ENCODE assay signal across 12 mouse cellular contexts in the genomic region with DNA sequence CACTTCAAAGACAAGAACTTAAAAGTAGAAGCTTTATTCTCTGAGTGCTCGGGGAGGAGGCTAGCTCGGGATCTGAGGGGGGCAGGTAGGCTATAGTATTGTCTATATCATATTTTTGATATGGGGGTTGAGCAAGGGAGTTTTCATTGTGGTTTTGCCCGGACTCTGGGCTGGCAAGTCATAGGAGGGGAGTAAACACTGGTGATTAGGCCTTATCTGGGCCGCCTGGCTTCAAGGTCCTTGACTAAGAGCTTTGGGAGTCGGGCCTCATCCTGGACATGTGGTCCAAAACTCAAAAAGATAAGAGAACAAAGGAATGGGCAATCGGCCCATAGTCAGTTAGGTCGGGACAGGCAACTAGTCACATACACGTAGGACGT. TPM values are rescaled to one million over a fixed set of nuclear protein-coding genes. Genes with fewer than 3 reads are reported as not detected.
DNase-seq lines count a peak whose midpoint lies in the region; ATAC-seq lines count a peak whose summit lies in the region.
"Had no signal": no experiment of that assay in that cellular context is flagged by ENCODE, and none has a peak within 500 bp of the region (broad histone marks: within the 10 kb centered on the region; RNA-seq: fewer than 3 reads in every experiment).

No protein-coding gene starts in this region.

- no peak for ATAC-seq in midbrain, embryonic 16.5 days
- ATAC-seq in liver, embryonic 13.5 days (ENCODE audit: low read depth) = peak; percentile 82
- ATAC-seq: forebrain, embryonic 16.5 days had no signal

- peaks cover 18% of the 10 kb centered on the region for H3K4me1 ChIP-seq in midbrain, embryonic 10.5 days
- H3K4me1 ChIP-seq in midbrain, embryonic 16.5 days (ENCODE audit: control insufficient read depth, insufficient read depth, low read length) = no peaks in the 10 kb centered on the region
- H3K4me1 ChIP-seq in liver, embryonic 13.5 days (replicated peaks) = peaks cover 72% of the 10 kb centered on the region

- H3K27ac ChIP-seq in midbrain, embryonic 10.5 days (replicated peaks) = peak overlapping the region; percentile 19; the same call in 1 of the 2 replicates
- H3K27ac ChIP-seq in midbrain, embryonic 16.5 days (ENCODE audit: low read length) = no peak overlapping the region
- peak overlapping the region; percentile 93 for H3K27ac ChIP-seq in liver, embryonic 13.5 days
- H3K27ac ChIP-seq: lung, embryonic 15.5 days had no signal

- H3K4me2 ChIP-seq in midbrain, embryonic 16.5 days (ENCODE audit: low read length) = no peak overlapping the region
- H3K4me2 ChIP-seq in liver, embryonic 13.5 days = peak overlapping the region; percentile 43
- H3K4me2 ChIP-seq: lung, embryonic 15.5 days had no signal

- WGBS in midbrain, embryonic 10.5 days = 88% methylated on average over 9 of the region's 9 CpGs
- 87% methylated on average over 9 of the region's 9 CpGs for WGBS in midbrain, embryonic 16.5 days
- WGBS in liver, embryonic 13.5 days (ENCODE audit: insufficient replicate concordance) = 6% methylated on average over 9 of the region's 9 CpGs

- no peaks in the 10 kb centered on the region for H3K36me3 ChIP-seq in midbrain, embryonic 10.5 days
- no peaks in the 10 kb centered on the region for H3K36me3 ChIP-seq in midbrain, embryonic 16.5 days (ENCODE audit: control insufficient read depth, insufficient read depth, low read length)
- H3K36me3 ChIP-seq in liver, embryonic 13.5 days = no peaks in the 10 kb centered on the region
- H3K36me3 ChIP-seq: lung, embryonic 15.5 days had no signal

- H3K27me3 ChIP-seq in midbrain, embryonic 10.5 days (ENCODE audit: low read depth, poor library complexity, severe bottlenecking) = no peaks in the 10 kb centered on the region; the same call in 1 of the 2 replicates
- H3K27me3 ChIP-seq in midbrain, embryonic 16.5 days (ENCODE audit: control insufficient read depth, insufficient read depth, low read depth, low read length) = no peaks in the 10 kb centered on the region
- no peaks in the 10 kb centered on the region for H3K27me3 ChIP-seq in liver, embryonic 13.5 days
- H3K27me3 ChIP-seq: lung, embryonic 15.5 days had no signal

- H3K9me3 ChIP-seq in midbrain, embryonic 10.5 days (replicated peaks) = no peaks in the 10 kb centered on the region; the same call in 1 of the 2 replicates
- H3K9me3 ChIP-seq in midbrain, embryonic 16.5 days (replicated peaks; ENCODE audit: control insufficient read depth, low read length, poor library complexity, severe bottlenecking) = no peaks in the 10 kb centered on the region
- H3K9me3 ChIP-seq in liver, embryonic 13.5 days (replicated peaks) = no peaks in the 10 kb centered on the region
- H3K9me3 ChIP-seq: lung, embryonic 15.5 days had no signal

- DNase-seq in midbrain, embryonic 10.5 days (ENCODE audit: low spot score) = no peak
- DNase-seq in adrenal gland, postnatal 36 days = peak; percentile 67 to 68
- peak; percentile 78 for DNase-seq in liver, embryonic 13.5 days
- DNase-seq in testis, postnatal 14 days (ENCODE audit: low spot score) = peak; percentile 81
- DNase-seq in kidney, postnatal 4 days = no peak
- DNase-seq in layer of hippocampus, adult 18-20 months (ENCODE audit: low spot score in 2 of 2) = no peak
- DNase-seq: cerebellum, adult 11-12 months; kidney, adult 11 months had no signal

- H3K9ac ChIP-seq in midbrain, embryonic 16.5 days (ENCODE audit: low read depth, low read length) = no peak overlapping the region
- H3K9ac ChIP-seq in liver, embryonic 13.5 days = peak overlapping the region; percentile 56
- H3K9ac ChIP-seq: lung, embryonic 15.5 days had no signal

- no peak overlapping the region for H3K4me3 ChIP-seq in midbrain, embryonic 10.5 days
- no peak overlapping the region for H3K4me3 ChIP-seq in midbrain, embryonic 16.5 days (ENCODE audit: low read depth, low read length)
- H3K4me3 ChIP-seq in liver, embryonic 13.5 days (replicated peaks) = no peak overlapping the region
- H3K4me3 ChIP-seq: lung, embryonic 15.5 days had no signal

RNA-seq across cellular contexts. Expression of a gene that starts 8.1 kb away (rescaled TPM):
- polyA plus RNA-seq in midbrain, embryonic 10.5 days (2016; fragmentation: Nextera tagmentation; extraction: Ambion mirVana) = 83.4 and 120 TPM in 2 replicates
- 33.7 and 38.8 TPM in 2 replicates for polyA plus RNA-seq in midbrain, embryonic 16.5 days (2015; fragmentation: Nextera tagmentation; extraction: Ambion mirVana)
- total RNA-seq in adrenal gland, postnatal 36 days (2021) = 10 to 100 TPM; 56.2 to 67.3 TPM
- polyA plus RNA-seq in liver, embryonic 13.5 days (2015; fragmentation: Nextera tagmentation; extraction: Ambion mirVana) = 58.3 and 60.1 TPM in 2 replicates
- 10 to 100 TPM in 1 of 2 experiments, 1 to 10 TPM in 1; 8.7 to 12.2 TPM for total RNA-seq in layer of hippocampus, adult 18-20 months (2021)
- total RNA-seq: granulocyte monocyte progenitor cell, adult 5-6 weeks had no signal

RNA-seq across cellular contexts. Expression of a gene that starts 56.5 kb away (rescaled TPM):
- 98.4 and 101 TPM in 2 replicates for polyA plus RNA-seq in midbrain, embryonic 10.5 days (2016; fragmentation: Nextera tagmentation; extraction: Ambion mirVana)
- 12.5 and 14.1 TPM in 2 replicates for polyA plus RNA-seq in midbrain, embryonic 16.5 days (2015; fragmentation: Nextera tagmentation; extraction: Ambion mirVana)
- total RNA-seq in adrenal gland, postnatal 36 days (2021) = 1 to 10 TPM; 3.9 to 4.4 TPM
- polyA plus RNA-seq in liver, embryonic 13.5 days (2015; fragmentation: Nextera tagmentation; extraction: Ambion mirVana) = 7.2 and 9.0 TPM in 2 replicates
- 1 to 10 TPM in 1 of 2 experiments, under 1 TPM in 1; 0.56 to 1.1 TPM for total RNA-seq in layer of hippocampus, adult 18-20 months (2021)

Comparison
In these comparisons a context has a peak if more than half of its experiments do, and no peak if none do; other contexts are left out.
1. DNase-seq: peak in adrenal gland, postnatal 36 days (2 of 2), liver, embryonic 13.5 days (single experiment) and testis, postnatal 14 days (single experiment); none in midbrain, embryonic 10.5 days (single experiment), kidney, postnatal 4 days (0 of 2) and layer of hippocampus, adult 18-20 months (0 of 2).